Mouse (Mus musculus) cerebellum, adult 9-10 months (tissue): ENCODE data around the gene Dhtkd1.

Experiments
- DNase-seq: peaks from one replicate; pipeline ENCODE4 v3.0.0; 2022

Dhtkd1 gene

DNA sequence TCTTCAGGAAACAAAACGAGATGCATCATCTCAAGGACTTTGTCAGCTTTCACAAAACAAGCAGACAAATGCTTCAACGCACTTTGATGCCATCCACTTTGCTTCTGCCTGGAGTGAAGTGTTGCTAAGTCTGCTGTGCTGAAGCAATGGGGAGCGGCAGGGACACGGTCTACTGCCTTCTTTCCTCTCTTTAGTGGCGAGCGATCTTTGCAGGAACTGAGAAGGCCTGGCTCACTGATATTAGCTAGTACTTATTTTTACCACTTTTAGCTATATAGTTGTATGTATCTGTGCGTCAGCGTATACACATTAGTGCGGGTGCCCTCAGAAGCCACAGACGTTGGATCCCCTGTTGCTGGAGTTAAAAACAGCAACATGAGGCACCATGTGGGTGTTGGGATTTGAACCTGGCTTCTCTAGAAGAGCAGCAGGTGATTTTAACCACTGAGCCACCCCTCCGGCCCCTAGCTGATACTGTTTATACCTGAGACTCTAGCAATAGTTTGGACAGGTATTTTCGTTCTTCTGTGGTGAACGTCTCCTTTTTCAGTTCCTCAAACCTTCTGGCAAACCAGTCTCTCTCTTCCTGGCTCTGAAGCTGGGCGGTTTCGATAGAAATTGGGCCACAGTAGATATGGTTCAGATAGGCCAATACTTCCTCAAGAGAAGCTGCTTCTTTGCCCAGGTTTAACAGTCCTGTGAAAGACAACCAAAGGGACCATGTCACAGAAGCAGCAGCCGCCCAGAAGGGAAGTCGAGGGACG, 12.1 kb downstream of the Dhtkd1 start:
- no peak for DNase-seq

DNA sequence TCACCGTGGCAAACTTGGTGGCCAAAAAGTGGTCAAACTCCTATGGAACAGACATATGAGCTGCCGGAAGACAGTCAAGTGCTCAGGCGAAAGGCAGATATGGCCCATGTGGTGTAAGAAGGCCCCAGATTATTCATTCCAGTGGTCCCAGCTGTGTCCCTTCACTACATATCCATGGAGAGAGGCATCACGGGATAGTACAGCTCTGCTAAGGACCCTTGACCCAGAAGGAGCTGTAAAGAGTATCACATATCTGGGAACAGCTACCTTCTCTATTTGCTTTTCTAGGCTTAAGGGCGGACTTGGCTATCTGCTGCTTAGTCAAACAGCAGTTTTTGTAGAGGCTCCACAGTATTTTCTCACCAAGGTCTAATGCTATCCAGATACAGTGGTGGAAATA, 12.8 kb downstream of the Dhtkd1 start:
- DNase-seq: no peak

DNA sequence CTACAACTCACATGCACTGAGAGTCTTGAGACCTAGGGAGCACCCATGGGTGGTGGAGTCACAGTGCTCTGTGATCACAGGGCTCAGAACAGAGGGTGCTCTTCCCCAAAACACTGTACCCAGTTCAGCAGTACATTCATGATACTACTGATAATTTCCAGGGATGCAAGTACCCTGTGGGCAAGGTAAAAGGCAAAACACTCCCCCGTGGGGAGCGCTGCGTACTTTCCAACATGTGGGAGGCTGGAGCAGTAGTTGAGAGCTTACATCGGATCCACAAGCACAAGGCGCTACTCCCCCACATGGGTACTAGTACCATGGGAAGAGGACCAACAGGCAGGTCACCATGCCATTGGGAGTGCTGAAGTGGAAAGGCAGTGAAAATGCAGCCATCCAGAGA, 15.1 kb downstream of the Dhtkd1 start:
- DNase-seq: no peak

DNA sequence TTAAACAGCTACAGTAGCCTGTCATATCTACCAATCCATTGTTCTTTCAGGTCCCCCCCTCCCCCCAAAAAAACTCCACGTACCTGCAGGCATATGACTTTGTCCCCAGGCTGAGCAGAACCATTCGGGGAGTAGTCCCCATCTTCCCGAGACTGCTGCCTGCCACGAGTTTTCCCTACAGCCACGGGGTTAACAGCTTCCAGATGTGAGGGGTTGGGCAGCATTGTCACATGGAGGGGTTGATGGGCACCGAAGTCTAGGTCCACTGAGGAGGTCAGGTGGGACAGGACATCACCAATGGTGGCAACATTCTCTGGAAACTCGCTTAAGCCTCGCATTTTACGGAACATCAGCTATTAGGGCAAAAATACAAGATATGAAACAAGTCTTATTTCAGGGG, 18.8 kb downstream of the Dhtkd1 start:
- DNase-seq: no peak

DNA sequence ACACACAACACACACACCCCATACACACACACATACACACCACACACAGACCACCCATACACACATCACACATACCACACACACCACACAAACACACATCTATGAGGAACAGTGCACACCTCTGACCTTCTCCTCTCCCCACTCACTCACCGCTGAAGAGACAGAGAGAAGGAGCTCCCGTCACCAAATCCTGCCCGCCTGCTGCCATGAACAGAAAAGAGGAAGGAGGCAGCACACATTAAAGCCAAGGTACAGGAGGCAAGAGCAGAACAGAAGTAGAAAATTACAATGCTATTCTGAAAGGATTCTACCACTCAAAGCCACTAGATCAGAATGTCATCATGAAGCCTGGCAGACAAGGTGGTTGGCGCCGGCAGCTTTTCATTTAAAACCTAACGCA, 19.8 kb downstream of the Dhtkd1 start:
- DNase-seq: no peak

DNA sequence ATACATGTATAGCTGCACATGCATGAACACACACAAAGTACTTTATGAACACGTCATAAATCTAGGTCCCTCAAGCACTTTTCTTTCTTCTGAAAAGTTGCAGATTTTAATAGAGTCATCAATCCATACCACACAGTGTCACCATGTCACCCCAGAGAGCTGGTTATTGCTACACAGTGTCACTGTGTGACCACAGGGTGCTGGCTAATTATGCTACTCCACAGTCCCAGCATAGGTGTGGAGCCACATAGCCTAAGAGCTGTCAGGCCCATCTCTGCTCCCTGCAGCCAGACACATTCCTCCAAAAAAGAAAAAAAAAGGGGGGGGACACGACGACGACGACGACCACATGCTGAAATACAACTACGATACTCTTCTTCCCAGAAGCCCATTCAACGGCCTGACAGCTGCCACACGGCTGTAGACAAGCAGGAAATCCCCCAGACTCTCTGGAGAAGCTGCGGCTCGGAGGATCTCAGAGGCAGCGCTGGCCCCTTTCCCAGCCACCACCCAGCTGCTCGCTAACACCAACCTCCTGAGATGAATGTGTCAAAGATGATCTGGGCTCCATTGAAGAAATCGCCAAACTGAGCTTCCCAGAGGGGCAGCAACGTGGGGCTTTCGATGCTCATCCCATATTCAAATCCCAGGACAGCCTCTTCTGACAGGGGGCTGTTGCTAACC, 31.2 kb downstream of the Dhtkd1 start:
- DNase-seq: no peak

DNA sequence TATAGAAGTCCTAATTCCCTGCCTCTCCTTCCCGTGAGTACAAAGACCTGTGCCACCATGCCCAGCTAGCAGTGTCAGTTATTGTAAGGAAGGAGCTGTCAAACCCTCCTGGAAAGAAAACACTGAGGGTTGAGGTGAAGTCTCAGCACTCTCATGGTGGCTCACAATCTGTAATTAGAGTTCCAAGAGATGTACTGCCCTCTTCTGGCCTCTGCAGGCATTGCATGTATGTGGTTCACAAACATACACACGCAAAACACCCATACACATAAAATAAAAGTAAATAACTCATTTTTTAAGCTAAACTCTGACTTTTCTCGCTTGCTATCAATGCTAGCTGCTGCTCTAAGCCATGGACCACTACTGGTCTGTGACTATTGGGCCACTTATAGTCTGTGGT, 36.0 kb downstream of the Dhtkd1 start:
- no peak for DNase-seq

DNA sequence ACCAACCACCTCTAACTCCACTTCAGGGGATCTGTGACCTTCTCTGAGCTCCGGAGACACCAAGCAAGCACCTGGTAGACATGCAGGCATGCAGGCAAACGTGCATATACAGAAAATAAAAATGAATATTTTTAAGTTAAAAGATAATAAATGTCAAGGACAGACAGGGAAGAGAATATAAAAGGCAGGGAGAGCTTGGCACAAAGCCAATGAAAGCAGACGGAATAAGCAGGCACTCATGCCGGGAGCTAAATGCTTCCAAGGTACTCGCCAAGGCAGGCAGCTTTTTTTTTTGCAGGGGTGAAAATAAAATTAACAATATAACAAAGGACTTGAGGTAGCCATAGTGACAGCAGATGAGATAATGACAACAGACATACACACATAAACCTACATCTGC, 36.5 kb downstream of the Dhtkd1 start:
- DNase-seq: peak; percentile 72

DNA sequence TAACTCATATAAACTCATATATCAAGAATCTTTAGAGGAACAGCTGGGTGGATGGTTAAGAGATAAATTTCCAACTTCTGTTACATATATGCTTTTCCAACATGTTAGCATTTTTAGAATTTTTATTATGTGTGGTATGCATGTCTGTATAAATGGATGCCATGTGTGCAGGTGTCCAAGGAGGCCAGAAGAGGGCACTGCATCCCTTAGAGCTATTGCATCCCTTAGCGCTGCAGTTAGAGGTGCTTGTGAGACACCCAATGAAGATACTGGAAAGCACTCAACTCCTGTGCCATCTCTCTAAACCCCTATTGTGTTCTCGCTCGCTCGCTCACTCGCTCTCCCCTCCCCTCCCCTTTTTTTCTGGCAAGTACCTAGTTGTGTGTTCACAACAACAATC, 42.4 kb downstream of the Dhtkd1 start:
- DNase-seq: no peak

DNA sequence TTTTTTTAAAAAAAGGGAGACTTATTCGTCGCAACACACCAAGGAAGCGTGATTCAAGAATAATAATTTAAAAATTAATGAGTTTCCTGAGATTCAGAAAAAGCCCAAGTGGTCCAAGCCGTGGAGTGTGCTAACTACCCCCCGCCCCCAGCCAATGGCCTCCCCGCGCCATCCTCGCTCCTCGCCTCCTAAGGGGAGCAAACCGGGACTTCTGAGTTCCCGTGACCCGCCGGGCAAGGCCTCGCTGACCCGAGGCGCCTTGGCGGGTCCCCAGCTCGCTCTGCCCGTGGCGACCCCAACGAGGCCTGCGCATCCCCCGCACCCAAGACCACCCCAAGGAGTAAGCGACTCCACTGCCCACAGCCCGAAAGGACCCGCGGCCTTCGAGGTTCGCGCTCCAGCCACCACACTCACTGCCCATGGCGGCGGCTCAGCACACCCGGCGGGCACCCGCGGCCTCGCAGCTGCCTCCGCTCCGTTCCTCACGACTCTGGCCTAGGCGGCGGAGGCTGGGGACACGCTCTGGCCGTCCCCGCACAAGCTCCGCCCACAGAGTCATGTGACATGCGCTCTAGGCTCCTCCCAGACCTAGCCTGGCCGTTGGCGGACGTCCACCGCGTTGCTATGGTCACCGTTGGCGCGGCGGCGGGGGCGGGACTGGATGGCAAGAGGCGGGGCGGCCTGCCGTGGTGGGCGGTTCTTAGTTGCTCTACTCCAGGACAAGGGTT, 47.6 kb downstream of the Dhtkd1 start, which contains the start of gene Sec61a2:
Gene Sec61a2, minus strand, starts transcription at position 590 of the 728 bp plus-strand sequence.
- peak; percentile 99 for DNase-seq

DNA sequence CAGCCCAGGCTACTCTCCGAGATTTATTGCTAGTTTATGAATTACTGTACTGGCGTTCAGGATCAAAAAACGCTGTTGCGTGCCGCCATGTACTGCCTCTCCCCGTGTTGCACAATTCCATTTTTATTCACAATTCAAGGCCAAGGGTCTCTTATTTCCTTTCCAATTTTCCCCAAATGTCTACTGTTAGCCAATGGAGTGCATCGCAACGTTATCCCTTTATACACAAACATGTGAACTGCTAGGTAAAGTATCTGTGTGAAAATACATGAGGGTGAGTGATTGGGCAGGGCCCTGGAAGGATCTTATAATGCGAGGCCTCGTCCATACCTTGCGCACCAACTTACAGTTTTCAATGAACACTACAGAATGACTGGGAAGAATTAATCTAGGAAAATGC, 48.3 kb downstream of the Dhtkd1 start:
- DNase-seq: peak; percentile 31

DNA sequence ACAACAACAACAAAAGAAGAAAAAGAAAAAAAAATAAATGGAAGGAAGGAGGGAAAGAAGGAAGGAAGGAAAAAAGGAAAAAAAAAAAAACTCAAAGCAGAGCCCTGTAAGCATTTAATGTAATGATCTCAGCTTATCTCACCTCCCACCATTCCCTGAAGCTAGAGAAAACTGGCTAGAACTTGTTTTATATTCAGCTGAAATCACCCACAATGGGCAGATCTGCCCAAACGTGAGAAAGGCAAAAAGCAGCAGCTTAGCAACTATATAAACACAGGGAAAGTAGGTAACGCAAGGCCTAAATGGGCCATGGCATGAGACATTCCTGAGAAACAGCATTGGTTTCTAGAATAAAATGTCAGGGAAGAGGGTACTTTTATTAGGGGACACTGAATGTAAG, 53.2 kb downstream of the Dhtkd1 start:
- no peak for DNase-seq

DNA sequence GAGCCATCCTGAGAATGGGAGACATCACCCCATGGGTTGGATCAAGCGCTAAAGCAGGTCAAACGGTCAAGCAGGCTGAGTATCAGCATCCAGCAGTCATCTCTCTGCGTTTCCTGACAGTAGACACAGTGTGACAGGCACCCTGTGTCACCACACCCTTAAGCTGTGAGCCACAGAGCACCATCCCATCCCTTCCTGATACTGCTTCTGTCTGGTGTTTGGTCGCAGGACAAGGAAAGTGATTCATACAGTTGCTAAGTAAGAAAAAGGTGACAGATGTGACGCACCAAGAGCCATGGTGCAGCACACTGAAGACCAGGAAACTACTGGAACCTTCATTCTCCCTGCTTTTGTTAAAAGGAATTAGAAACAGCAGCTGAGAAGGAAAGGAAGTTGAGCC, 53.7 kb downstream of the Dhtkd1 start:
- no peak for DNase-seq

DNA sequence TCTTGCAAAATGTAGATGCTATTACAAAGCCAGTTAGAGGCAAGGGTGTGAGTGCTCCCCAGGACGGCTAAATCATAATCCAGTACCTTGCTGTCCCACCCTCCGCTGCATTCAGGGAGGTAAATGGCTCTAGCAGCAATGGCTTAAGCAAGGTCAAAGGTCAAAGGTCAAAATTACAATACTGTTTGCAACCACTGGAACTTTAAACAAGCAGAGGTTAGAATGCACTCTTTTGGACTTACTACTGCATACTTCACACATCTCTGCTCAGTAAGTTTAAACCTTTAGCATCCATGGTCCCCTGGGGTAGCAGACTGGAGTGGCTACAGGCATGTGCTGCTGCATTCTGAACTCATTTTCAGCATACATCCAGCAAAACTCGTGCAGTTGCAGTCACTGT, 65.1 kb downstream of the Dhtkd1 start:
- DNase-seq: no peak

DNA sequence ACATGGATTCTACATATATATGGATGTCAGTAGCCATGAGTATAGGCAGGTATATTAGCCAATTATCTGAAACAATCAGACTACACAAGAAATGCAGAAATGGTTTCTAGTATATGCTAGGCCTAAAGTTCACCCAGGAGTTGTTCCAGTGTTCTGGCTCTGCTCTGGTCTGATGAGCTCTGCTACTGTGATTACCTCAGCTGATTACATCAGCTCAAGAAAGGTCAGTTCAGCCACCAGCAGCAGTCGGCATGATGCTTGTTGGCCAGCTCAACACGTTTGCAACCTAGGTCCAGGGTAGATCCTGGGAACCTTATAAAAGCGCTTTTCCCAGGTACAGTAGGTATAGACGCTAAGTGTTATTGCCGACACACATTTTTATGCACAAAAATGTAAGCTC, 72.8 kb downstream of the Dhtkd1 start:
- DNase-seq: no peak

DNA sequence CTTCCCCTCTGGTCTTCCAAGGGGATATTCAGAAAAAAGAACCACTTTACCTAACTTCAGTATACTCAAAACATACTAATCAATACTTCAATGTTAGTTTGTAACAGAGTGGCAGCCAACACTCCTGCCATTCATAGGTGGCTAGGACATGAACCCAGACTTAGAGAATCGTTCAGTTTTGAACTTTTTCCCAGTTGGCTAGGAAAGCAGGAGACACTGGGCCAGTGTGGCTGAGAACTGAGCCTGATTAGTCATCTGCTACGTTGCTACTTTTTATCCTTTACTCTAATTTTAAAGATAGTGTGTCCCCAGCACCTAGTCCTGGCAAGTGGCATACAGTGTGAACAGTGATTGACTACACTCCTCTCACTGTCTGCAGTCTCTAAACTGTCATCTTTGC, 74.9 kb downstream of the Dhtkd1 start:
- DNase-seq: no peak

DNA sequence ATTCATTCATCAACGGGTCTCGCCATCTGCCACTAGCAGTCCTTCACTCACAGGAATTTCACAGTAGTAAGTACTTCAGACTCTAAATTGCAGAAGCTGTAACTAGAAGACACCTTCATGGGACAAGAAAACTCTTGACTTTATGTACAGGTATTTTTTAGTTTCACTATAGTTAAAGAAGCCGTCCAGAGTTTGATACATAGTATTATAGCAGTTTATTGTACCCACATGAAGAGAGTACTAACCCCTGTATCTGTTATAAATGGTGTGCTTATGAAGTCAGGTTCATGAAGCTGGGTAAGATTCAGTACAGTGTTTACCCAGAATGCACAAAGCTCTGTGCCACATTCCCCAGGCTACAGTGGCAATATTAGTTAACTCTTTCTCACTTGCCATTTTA, 79.8 kb downstream of the Dhtkd1 start, which contains the start of gene Gm13199:
Gene Gm13199, minus strand, starts transcription at position 101 of the 400 bp plus-strand sequence.
- no peak for DNase-seq

DNA sequence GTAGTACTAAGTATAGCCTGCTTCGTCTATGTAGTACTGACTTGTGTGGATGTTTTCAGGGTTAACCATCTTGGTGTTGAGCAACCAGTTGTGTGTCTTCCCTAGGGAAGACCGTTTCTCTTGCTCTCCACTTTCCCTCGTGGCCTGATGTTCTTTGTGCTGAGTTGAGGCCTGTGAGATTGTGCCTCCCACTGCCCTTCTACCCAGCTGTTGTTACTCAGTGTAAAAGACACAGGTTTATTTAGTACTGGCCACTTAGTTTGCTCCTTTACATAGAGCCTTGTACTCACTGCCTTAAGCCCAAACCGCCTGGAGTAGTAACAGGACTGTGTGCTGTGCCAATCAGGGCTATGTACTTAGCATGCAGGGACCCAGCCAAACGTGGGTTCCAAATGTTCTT, 90.7 kb downstream of the Dhtkd1 start:
- no peak for DNase-seq

DNA sequence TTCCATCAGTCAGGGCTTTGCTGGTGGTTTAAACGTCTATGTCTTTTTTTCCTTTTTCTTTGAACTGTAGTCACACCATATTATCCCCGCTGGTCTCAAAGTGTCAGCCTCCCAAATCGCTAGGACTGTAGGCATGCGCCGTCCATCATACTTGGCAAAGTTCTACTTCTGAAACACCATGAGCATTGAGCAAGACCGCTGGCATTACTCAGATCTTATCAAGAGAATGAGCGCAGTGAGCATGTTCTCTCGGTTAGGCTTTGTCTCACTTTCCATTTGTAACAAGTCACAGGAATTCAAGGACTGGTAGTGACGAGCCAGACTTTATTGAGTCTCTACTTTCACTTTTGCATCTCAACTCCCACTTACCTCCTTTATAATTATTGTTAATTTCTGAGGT, 91.5 kb downstream of the Dhtkd1 start:
- DNase-seq: no peak
